Mouse (Mus musculus): ENCODE measurements at regions not wholly inside any gene's neighbourhood (a gene's known extent, or its start where the extent isn't known, plus 50 kb on each side); places are given as distances from the start of the nearest gene placed in this dataset.

- Histone ChIP-seq H3K9me3 (ENCODE audit: low read length) (no peaks in the 10 kb centered on the region), H3K4me3 (replicated peaks; ENCODE audit: low read length) (no peak overlapping the region), H3K36me3 (ENCODE audit: insufficient read depth, low read length) (no peaks in the 10 kb centered on the region), H3K27me3 (ENCODE audit: insufficient read depth, low read length) (no peaks in the 10 kb centered on the region), H3K4me1 (replicated peaks; ENCODE audit: low read depth, low read length) (no peaks in the 10 kb centered on the region)
- TF ChIP-seq NANOG (IDR thresholded peaks at IDR 0.05; ENCODE audit: borderline replicate concordance, low read length) (no peak), CTCF (conservative IDR thresholded peaks at IDR 0.05; ENCODE audit: low read length) (no peak), POU5F1 (IDR thresholded peaks at IDR 0.05; ENCODE audit: borderline replicate concordance, low read length) (no peak)
Measured at GRCm38 (mm10) chr5:47115882-47116281, 867.1 kb upstream of the Slit2 start.

DNA sequence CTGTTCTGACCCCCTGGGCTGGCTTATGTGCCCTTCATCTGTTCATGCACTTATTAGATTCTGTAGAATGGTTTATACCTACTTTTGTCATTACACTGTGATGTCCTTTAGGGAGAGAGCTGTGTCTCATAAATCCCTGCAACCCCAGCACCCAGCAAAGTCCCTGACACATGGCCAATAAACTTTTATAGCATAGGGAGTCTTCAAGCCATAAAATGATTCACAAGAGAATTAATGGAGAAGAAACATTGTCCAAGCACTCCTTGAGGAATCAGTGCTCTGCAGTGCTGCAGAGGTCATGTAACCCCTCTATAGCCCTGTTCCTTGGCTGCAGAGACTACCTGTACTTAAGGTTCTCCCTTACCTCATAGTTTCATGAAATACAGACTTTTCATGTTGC lies 887.2 kb upstream of the Slit2 start:
- no peaks in the 10 kb centered on the region for H3K9me3 ChIP-seq (ENCODE audit: low read length)
- no peak overlapping the region for H3K4me3 ChIP-seq (replicated peaks; ENCODE audit: low read length)
- H3K27me3 ChIP-seq (ENCODE audit: insufficient read depth, low read length): no peaks in the 10 kb centered on the region
- TF ChIP-seq POU5F1 (IDR thresholded peaks at IDR 0.05; ENCODE audit: borderline replicate concordance, low read length) (no peak), CTCF (conservative IDR thresholded peaks at IDR 0.05; ENCODE audit: low read length) (no peak), NANOG (IDR thresholded peaks at IDR 0.05; ENCODE audit: borderline replicate concordance, low read length) (no peak)
- no peaks in the 10 kb centered on the region for H3K36me3 ChIP-seq (ENCODE audit: insufficient read depth, low read length)
- H3K4me1 ChIP-seq (replicated peaks; ENCODE audit: low read depth, low read length): no peaks in the 10 kb centered on the region

DNA sequence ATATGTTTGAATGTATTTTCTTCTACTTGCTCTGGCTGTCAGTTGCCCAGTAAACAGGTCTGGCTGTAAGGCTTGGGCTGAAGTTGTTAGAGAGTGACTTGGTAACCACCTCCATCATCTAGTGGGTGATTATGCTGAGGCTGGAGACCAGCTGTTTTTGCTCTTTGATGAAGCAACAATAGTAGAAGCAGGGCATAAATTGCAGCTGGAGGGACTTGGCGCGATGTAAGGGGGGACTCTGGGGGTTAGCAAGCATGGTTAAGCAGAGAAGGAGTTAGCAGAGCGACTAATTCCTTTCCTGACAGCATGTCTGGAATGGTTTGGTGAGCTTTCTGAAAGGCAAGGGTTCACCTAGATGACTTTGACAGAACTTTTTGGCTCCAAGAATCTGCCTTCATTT lies 930.0 kb upstream of the Slit2 start:
- Histone ChIP-seq H3K4me1 (replicated peaks; ENCODE audit: low read depth, low read length) (no peaks in the 10 kb centered on the region), H3K9me3 (ENCODE audit: low read length) (no peaks in the 10 kb centered on the region), H3K4me3 (replicated peaks; ENCODE audit: low read length) (no peak overlapping the region), H3K36me3 (ENCODE audit: insufficient read depth, low read length) (no peaks in the 10 kb centered on the region), H3K27me3 (ENCODE audit: insufficient read depth, low read length) (no peaks in the 10 kb centered on the region)
- TF ChIP-seq POU5F1 (IDR thresholded peaks at IDR 0.05; ENCODE audit: borderline replicate concordance, low read length) (no peak), CTCF (conservative IDR thresholded peaks at IDR 0.05; ENCODE audit: low read length) (no peak), NANOG (IDR thresholded peaks at IDR 0.05; ENCODE audit: borderline replicate concordance, low read length) (no peak)

DNA sequence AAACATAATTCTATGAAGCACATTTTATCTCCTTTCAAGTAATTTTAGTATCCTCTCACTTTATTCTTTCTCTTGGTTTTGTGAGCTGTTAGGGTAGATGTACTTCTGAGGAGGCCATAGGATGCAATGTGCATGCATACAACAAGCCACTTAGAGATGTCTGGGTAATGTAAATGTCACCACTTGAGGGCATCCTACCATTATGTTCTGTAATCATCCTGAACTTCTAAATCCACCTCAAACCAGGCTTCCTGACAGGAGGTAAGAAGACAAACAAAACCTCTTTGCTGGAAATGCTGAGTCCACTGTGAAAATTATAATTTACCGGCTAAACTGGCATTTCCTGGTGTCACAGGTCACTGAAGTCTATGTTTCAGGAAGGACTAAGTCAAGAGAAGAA lies 946.2 kb upstream of the Slit2 start:
- Histone ChIP-seq H3K4me1 (replicated peaks; ENCODE audit: low read depth, low read length) (no peaks in the 10 kb centered on the region), H3K36me3 (ENCODE audit: insufficient read depth, low read length) (no peaks in the 10 kb centered on the region), H3K27me3 (ENCODE audit: insufficient read depth, low read length) (no peaks in the 10 kb centered on the region), H3K9me3 (ENCODE audit: low read length) (no peaks in the 10 kb centered on the region), H3K4me3 (replicated peaks; ENCODE audit: low read length) (no peak overlapping the region)
- TF ChIP-seq POU5F1 (IDR thresholded peaks at IDR 0.05; ENCODE audit: borderline replicate concordance, low read length) (no peak), NANOG (IDR thresholded peaks at IDR 0.05; ENCODE audit: borderline replicate concordance, low read length) (no peak), CTCF (conservative IDR thresholded peaks at IDR 0.05; ENCODE audit: low read length) (no peak)

DNA sequence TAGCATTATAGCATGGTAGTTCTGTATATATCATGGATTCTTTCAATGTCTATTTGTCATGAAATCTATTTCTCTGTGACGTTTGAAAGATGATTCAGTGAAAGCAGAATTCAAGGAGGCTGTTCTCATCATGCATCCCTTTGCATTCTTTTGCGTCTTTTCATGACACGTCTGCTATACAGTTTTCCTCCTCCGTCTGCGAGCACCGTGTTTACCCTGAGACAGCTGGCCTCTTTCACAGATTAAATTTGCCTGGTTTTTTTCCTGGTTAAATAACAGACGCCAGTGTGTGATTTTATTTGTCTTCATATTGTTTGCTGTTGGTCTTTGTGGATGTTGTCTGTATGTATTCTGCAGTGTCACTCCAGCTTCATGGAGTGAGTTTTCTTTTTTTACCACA lies 948.9 kb upstream of the Slit2 start:
- H3K36me3 ChIP-seq (ENCODE audit: insufficient read depth, low read length): no peaks in the 10 kb centered on the region
- H3K27me3 ChIP-seq (ENCODE audit: insufficient read depth, low read length): no peaks in the 10 kb centered on the region
- H3K4me3 ChIP-seq (replicated peaks; ENCODE audit: low read length): no peak overlapping the region
- no peaks in the 10 kb centered on the region for H3K9me3 ChIP-seq (ENCODE audit: low read length)
- no peaks in the 10 kb centered on the region for H3K4me1 ChIP-seq (replicated peaks; ENCODE audit: low read depth, low read length)
- TF ChIP-seq NANOG (IDR thresholded peaks at IDR 0.05; ENCODE audit: borderline replicate concordance, low read length) (no peak), POU5F1 (IDR thresholded peaks at IDR 0.05; ENCODE audit: borderline replicate concordance, low read length) (no peak), CTCF (conservative IDR thresholded peaks at IDR 0.05; ENCODE audit: low read length) (no peak)

DNA sequence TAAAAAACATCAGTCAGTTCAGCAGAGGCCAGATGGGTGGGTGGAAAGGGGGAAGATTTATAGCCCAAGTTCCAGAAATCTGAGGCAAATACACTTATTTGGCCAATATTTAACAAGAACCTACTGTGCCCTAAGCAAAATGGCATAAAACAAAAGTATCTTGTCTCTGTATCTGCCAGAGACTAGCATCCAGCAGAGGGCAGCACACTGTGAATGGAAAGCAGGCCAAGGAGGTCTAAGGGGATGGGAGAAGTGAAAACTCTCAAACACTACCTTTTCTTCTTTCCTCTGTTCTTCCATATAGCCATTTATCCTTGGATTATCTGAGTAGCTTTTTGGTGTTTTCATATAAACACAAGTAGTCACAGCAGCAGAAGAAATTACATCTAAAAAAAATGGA lies 968.6 kb upstream of the Slit2 start:
- TF ChIP-seq POU5F1 (IDR thresholded peaks at IDR 0.05; ENCODE audit: borderline replicate concordance, low read length) (no peak), CTCF (conservative IDR thresholded peaks at IDR 0.05; ENCODE audit: low read length) (peak; percentile 71)
- H3K27me3 ChIP-seq (ENCODE audit: insufficient read depth, low read length): 0 out of 2 replicates have a peak, but pooled peaks cover 2% of the 10 kb centered on the region
- H3K9me3 ChIP-seq (ENCODE audit: low read length): no peaks in the 10 kb centered on the region; the same call in 1 of the 2 replicates
- no peak overlapping the region for H3K4me3 ChIP-seq (replicated peaks; ENCODE audit: low read length)
- no peaks in the 10 kb centered on the region for H3K36me3 ChIP-seq (ENCODE audit: insufficient read depth, low read length)
- H3K4me1 ChIP-seq (replicated peaks; ENCODE audit: low read depth, low read length): no peaks in the 10 kb centered on the region

DNA sequence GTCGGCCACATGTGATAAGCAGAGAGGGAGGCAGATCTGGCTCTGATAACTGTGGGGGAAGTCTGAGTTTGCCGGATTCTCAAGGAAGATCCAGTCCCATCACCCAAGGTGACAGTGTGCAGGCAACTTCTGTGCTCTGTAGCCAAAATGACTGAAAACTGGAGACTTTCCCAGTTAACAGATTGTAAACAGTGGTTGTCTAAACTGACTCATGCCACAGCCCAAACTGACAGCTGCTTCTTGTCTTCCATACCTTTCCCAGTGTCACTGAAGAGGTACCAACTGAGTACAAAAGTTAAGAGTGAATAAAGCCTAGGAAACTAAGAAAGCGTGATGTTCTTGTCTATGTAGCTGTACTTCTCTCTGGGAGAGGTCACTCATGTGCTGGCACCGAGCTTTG lies 990.4 kb upstream of the Slit2 start:
- no peak for TF ChIP-seq POU5F1 (IDR thresholded peaks at IDR 0.05; ENCODE audit: borderline replicate concordance, low read length)
- no peak for TF ChIP-seq CTCF (conservative IDR thresholded peaks at IDR 0.05; ENCODE audit: low read length)
- no peak for TF ChIP-seq NANOG (IDR thresholded peaks at IDR 0.05; ENCODE audit: borderline replicate concordance, low read length)
- Histone ChIP-seq H3K36me3 (ENCODE audit: insufficient read depth, low read length) (no peaks in the 10 kb centered on the region), H3K9me3 (ENCODE audit: low read length) (no peaks in the 10 kb centered on the region), H3K4me1 (replicated peaks; ENCODE audit: low read depth, low read length) (no peaks in the 10 kb centered on the region), H3K27me3 (ENCODE audit: insufficient read depth, low read length) (no peaks in the 10 kb centered on the region), H3K4me3 (replicated peaks; ENCODE audit: low read length) (no peak overlapping the region)

DNA sequence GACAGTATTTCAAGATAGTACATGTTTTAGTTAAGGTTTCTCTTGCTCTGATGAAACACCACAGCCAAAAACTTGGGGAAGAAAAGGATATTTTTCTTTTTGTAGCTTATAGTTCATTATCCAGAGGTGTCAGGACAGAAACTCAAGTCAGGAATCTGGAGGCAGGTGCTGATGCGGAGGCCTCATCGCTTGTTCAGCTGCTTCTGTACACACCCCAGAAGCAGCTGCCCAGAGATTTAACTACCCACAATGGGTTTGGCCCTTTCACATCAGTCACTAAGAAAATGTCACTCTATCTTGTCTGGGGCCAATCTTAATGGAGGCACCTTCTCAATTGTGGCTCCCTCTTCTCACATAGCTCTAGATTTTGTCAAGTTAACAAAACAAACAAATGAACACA lies 996.4 kb upstream of the Slit2 start:
- H3K4me3 ChIP-seq (replicated peaks; ENCODE audit: low read length): no peak overlapping the region
- no peaks in the 10 kb centered on the region for H3K9me3 ChIP-seq (ENCODE audit: low read length)
- no peaks in the 10 kb centered on the region for H3K4me1 ChIP-seq (replicated peaks; ENCODE audit: low read depth, low read length)
- H3K36me3 ChIP-seq (ENCODE audit: insufficient read depth, low read length): no peaks in the 10 kb centered on the region
- TF ChIP-seq NANOG (IDR thresholded peaks at IDR 0.05; ENCODE audit: borderline replicate concordance, low read length) (no peak), CTCF (conservative IDR thresholded peaks at IDR 0.05; ENCODE audit: low read length) (no peak), POU5F1 (IDR thresholded peaks at IDR 0.05; ENCODE audit: borderline replicate concordance, low read length) (no peak)
- H3K27me3 ChIP-seq (ENCODE audit: insufficient read depth, low read length): no peaks in the 10 kb centered on the region

DNA sequence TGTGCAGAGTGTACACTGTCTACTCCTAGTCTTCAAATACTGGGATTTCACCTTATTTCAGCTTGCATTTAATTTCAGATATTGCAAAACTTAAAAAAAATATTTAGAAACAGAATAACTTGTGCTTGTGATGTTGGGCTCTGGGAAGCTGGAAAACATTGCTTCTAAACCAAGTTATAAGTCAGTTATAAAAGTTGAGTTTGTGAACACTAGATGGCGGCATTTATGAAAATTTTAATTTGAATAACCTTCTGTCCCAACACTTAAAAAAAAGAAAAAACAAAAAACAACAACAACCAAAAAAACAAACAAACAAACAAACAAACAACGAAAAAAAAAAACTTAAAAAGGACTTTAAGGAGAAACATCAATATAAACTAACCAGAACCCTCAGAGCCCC lies 1002.6 kb upstream of the Slit2 start:
- Histone ChIP-seq H3K36me3 (ENCODE audit: insufficient read depth, low read length) (no peaks in the 10 kb centered on the region), H3K4me3 (replicated peaks; ENCODE audit: low read length) (no peak overlapping the region), H3K27me3 (ENCODE audit: insufficient read depth, low read length) (no peaks in the 10 kb centered on the region), H3K4me1 (replicated peaks; ENCODE audit: low read depth, low read length) (no peaks in the 10 kb centered on the region), H3K9me3 (ENCODE audit: low read length) (no peaks in the 10 kb centered on the region)
- no peak for TF ChIP-seq CTCF (conservative IDR thresholded peaks at IDR 0.05; ENCODE audit: low read length)
- no peak for TF ChIP-seq POU5F1 (IDR thresholded peaks at IDR 0.05; ENCODE audit: borderline replicate concordance, low read length)
